Mouse (Mus musculus) left cerebral cortex, adult 11 months (tissue): ENCODE results near the gene Xirp1.

Source experiments
- DNase-seq: peaks from one replicate; pipeline ENCODE4 v3.0.0; 2022; ENCODE audit warnings: low spot score

Gene Xirp1

GRCm38 (mm10) chr9:119970763-119971656, 52.4 kb downstream of the Xirp1 start:
- no peak for DNase-seq

- no peak for DNase-seq
Observed at GRCm38 (mm10) chr9:119970221-119970620, 53.2 kb downstream of the Xirp1 start.

- DNase-seq = no peak
Observed at GRCm38 (mm10) chr9:119969811-119970210, 53.6 kb downstream of the Xirp1 start.

GRCm38 (mm10) chr9:119966221-119966910, 57.0 kb downstream of the Xirp1 start:
- no peak for DNase-seq

- DNase-seq = no peak
Observed at GRCm38 (mm10) chr9:119965186-119965585, 58.2 kb downstream of the Xirp1 start.

- no peak for DNase-seq
Observed at GRCm38 (mm10) chr9:119964206-119964605, 59.2 kb downstream of the Xirp1 start.
